ENCODE assay signal across 18 mouse cellular contexts in the genomic region with DNA sequence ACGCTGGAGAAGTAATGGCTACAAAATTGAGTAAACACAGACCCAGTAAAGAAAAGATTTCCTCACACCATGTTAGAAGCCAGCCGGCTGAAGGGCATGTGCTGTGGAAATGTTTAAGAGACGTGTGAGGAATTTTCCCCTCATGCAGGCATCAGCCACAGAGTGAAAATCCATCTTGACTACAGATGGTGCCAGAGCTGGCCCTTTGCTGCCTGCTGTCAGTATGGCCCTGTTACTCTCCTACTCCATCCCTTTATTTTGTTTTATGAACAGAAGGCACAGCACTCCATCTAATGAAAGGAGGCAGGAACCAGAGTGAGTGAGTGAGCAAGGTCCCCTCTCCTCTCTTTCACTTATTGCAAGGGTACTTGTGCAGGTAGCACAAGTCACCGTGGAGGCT. TPM values are rescaled to one million over a fixed set of nuclear protein-coding genes. Genes with fewer than 3 reads are reported as not detected.
"Had no signal": no experiment of that assay in that cellular context is flagged by ENCODE, and none has a peak within 500 bp of the region (broad histone marks: within the 10 kb centered on the region; RNA-seq: fewer than 3 reads in every experiment).

No protein-coding gene starts in this region.

- ATAC-seq: midbrain, embryonic 16.5 days had no signal

- H3K27ac ChIP-seq: kidney, postnatal 0 days; limb, embryonic 13.5 days; liver, embryonic 14.5 days; midbrain, embryonic 12.5 days had no signal

- DNase-seq: kidney, adult 9 months; kidney, postnatal 36 days; left cerebral cortex, postnatal 4 days; lung, adult 18-20 months; right cerebral cortex, postnatal 25 days; thymus, postnatal 4 days had no signal

- H3K9me3 ChIP-seq: limb, embryonic 13.5 days; midbrain, embryonic 12.5 days had no signal

- H3K4me2 ChIP-seq: limb, embryonic 13.5 days; midbrain, embryonic 12.5 days had no signal

- H3K36me3 ChIP-seq: limb, embryonic 13.5 days; midbrain, embryonic 12.5 days had no signal

- H3K4me3 ChIP-seq: limb, embryonic 13.5 days; midbrain, embryonic 12.5 days had no signal

- H3K9ac ChIP-seq: limb, embryonic 13.5 days; liver, embryonic 14.5 days; midbrain, embryonic 12.5 days had no signal

RNA-seq across cellular contexts. Expression of gene Ereg, which starts 2.1 kb away (rescaled TPM):
- total RNA-seq: layer of hippocampus, adult 8-10 months; layer of hippocampus, postnatal 36 days; left cerebral cortex, postnatal 4 days; megakaryocyte-erythroid progenitor cell, adult 5-6 weeks had no signal
- polyA plus RNA-seq: kidney, postnatal 0 days; limb, embryonic 13.5 days; midbrain, embryonic 12.5 days; midbrain, embryonic 16.5 days; neural tube, embryonic 14.5 days had no signal

RNA-seq across cellular contexts. Expression of gene Epgn, which starts 45.1 kb away (rescaled TPM):
- total RNA-seq: layer of hippocampus, adult 8-10 months; liver, adult 2 months; megakaryocyte-erythroid progenitor cell, adult 5-6 weeks had no signal
- polyA plus RNA-seq: liver, adult 2 months; small intestine, adult 2 months; stomach, embryonic 16.5 days had no signal
